Mouse (Mus musculus): ENCODE data around the gene Tmco5.
A peak's percentile ranks its signal among the peaks of the same experiment; 100 is the strongest.

The Tmco5 gene

GRCm38 (mm10) chr2:116878391-116878790, at the start of gene Tmco5:
Gene Tmco5, plus strand, starts transcription at chr2:116878691.
- DNase-seq (ENCODE audit: low read depth), result no peak

DNA sequence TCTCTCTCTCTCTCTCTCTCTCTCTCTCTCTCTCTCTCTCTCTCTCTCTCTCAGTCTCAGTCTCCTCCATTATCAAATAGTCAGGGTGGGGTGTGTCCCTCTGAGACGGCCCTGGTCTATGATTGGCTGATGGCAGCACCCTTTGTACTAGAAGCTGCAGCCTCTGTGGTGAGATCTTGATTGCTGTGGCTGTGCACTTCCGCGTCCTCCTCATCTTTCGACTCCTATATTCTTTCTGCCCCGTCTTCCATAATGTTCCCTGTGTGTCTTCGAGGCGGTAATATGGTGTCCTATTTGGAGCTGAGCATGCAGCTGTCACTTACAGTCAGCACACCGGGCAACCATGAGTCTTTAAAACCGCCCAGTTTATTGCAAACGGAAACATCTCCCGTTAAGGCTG, 46.6 kb upstream of the Tmco5 start:
- DNase-seq (ENCODE audit: low read depth), result no peak

DNA sequence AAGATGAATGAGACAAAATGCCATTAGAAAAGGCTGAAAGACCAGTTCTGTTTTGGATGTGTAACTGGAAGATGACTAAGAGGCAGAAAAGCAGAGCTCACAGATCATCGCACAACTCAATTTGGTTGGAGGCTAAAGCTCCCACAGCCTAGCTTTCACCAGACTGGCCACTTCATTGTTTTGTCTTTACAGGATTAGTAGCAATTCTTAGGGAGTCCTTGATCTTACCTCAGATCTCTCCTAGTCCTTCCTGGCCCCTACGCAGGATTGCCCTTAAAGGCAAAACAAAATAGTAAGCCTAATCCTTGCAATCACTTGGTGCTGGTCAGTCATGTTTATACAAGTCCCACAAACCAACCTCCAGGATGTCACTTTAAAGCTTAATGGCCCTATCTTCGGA, 40.7 kb upstream of the Tmco5 start:
- no peak for DNase-seq (ENCODE audit: low read depth)

DNA sequence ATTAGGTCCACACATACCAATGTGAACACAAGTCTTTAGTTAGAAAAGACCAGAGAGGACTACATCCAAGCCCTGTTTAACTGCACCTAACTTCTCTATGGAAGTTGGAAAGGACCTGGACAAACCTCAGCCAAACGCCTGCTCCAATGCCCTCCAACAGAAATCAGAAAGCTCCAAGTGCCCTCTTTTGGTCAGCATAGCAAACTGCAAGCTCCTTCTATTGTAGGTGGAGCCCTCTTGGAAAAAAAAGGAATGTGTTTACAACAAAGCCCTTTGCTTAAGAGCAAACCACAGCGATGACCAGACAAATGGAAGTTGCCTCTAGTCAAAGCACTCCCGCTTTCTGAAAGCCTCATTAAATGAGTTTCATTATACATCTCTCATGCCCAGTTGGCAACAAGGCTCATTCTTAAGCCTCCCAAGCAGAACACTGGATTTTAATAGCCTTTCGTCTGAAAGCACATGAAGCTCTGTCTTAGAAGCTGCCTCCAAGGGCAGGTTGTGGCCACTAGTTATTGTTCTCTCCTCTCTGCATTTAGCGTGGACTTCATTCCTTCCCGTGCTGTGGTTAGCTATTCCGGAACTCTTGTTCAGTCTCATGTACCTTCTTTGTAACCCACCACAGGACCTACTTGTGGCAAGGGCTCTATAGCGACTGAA, 39.8 kb upstream of the Tmco5 start:
- DNase-seq (ENCODE audit: low read depth), result no peak

- DNase-seq (ENCODE audit: low read depth), result no peak
Observed at GRCm38 (mm10) chr2:116849980-116850636, 28.4 kb upstream of the Tmco5 start.

GRCm38 (mm10) chr2:116851356-116851755, 27.1 kb upstream of the Tmco5 start:
- DNase-seq (ENCODE audit: low read depth), result no peak

DNA sequence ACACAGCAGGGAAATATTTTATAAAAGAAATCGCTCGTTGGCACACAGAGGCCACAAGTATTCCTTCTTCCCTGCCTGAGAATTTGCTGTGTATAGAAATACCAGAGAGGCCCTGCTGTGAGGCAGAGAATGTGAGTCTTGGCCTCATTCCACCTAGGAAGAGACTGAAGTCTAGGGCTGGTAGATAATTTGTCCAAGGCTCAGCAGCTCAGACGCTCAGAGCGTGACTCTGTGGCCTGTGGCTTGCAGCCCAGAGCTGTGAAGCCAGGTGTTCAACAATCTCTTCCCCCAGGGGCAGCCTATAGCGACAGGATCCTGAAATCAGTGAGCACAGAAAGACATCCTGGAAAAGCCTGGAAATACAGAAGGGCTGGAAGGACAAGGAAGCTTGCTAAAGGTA, 26.2 kb upstream of the Tmco5 start:
- DNase-seq (ENCODE audit: low read depth), result no peak

DNA sequence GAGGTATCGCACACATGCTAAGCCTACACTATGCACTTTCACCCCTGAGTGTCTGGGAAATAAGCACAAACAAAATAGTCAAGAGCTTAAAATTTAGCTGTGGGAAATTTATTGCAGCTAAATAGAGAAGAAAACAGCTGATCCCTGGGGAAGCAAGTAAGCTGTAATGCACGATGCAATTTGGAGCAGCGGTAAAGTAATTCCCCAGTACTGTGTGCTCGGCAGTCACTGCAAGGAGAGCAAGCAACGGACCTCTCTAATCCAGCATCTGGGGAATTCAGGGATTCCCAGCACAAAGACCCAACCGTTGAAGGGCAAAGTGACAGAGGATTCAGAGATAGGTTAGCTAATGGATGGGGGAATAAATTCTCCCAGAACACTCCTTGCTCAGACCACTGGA, 19.8 kb upstream of the Tmco5 start:
- DNase-seq (ENCODE audit: low read depth), result no peak

DNA sequence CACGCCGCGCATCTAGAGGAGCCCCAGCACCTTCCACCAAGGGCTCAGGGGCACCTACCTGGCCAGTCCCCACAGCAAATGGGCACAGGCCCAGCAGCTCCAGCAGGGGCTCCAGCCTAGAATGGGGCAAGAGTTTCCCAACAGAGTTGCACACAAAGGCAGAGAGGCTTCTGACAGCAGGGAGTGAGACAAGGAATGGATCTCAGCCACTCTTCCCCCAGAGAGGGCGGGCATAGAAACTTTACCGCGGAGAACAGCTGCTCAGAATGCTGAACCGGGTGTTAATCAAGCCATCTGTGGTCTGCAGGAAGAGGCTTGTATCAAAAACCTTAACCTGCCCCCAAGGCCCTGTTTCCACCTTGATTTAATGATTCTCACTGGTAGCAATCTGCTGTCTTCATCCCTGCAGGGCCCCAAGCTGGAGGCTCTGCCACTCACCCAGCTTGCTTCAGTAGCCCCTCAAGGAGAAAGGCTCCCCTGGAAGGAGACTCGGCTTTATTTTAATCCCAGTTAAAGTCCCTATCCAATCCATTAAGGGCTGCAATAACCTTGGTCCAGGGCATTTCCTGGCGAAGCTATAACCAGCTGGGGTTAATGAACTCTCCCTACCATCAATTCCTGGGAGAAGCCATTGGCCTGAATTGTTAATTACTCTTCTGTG, 1.4 kb upstream of the Tmco5 start:
- DNase-seq (ENCODE audit: low read depth), result no peak

GRCm38 (mm10) chr2:116879730-116880129, 1.2 kb downstream of the Tmco5 start:
- DNase-seq (ENCODE audit: low read depth), result no peak

GRCm38 (mm10) chr2:116893316-116893987, 15.0 kb downstream of the Tmco5 start:
- DNase-seq (ENCODE audit: low read depth), result no peak

DNA sequence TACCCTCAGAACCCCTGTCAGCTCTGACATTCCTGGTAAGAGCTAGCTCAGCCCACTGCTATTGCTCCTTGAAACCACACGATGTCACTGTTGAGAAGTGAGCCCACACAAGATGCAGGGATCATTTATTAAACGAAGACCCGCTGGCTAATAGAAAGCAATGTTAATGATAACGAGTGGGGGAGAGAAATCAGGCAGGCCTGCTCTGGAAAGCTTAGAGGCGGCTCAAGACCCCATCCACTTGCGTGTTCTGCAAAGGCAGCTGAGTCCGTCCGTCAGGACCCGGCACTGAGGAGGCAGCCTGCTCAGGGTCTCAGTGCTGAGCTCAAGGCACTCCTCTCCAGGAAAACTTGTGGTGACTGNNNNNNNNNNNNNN, 15.5 kb downstream of the Tmco5 start:
- DNase-seq (ENCODE audit: low read depth), result no peak

- DNase-seq (ENCODE audit: low read depth), result peak; percentile 44
Observed at GRCm38 (mm10) chr2:116899615-116900272, 21.3 kb downstream of the Tmco5 start.

DNA sequence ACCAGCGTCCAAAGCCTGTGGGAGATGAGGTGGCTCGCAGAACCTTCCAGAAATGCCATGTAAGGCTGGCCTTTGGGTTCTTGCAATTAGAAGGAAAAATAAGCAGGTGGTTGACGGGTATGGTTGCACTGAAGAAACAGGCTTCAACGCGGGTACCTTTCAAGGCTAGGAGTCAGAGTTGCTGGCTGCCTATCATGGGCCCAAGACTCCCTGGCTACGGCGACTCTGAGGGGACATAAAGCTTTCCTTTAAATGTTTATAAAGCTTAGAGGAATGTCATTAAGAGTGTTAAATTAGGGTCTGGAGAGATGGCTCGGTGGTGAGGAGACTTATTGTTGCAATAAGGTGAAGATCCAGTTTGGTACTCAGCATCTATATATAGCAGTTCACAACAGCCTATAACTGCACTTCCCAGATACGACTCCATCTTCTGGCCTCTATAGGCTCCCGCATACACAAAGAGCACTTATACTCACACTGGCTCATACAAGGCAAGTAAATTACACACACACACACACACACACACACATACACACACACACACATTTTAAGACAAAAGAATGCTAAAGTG, 21.9 kb downstream of the Tmco5 start:
- DNase-seq (ENCODE audit: low read depth), result no peak

GRCm38 (mm10) chr2:116908268-116908667, 29.8 kb downstream of the Tmco5 start:
- DNase-seq (ENCODE audit: low read depth), result no peak

- DNase-seq (ENCODE audit: low read depth), result no peak
Observed at GRCm38 (mm10) chr2:116912334-116913070, 34.0 kb downstream of the Tmco5 start.

DNA sequence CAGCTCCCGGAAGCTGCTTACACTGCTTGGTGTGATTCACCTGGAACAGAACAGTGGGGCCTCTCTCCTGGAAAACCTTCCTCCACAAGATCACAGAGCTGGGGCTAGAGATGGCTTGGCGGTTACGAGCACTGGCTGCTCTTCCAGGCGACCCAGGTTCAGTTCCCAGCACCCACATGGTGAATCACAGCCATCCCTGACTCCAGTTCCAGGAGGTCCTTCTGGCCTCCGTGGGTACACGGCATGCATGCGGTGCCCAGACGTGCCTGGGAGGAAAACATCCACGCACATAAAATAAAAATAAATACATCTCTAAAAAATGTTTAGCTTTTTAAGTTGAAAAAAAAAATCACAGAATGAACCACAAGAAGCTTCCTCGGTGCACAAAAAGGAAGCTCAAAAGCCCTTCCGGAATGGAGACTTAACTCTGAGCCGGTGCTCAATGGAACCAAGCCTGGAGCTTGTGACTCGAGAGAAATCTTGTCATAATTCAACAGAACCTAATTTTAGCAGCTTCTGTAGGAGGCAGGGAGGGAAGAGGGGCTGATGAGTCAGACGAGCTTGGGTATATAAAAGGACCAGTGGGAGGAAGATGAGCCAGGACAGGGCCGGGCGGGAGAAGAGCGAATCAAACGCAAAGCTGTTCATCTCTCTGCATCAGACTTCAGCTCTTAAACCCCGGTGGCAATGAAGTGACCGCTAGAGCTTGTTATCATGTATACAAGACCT, 35.4 kb downstream of the Tmco5 start:
- no peak for DNase-seq (ENCODE audit: low read depth)

- no peak for DNase-seq (ENCODE audit: low read depth)
Observed at GRCm38 (mm10) chr2:116914636-116915035, 36.1 kb downstream of the Tmco5 start.

- DNase-seq (ENCODE audit: low read depth), result no peak
Observed at GRCm38 (mm10) chr2:116918598-116918997, 40.1 kb downstream of the Tmco5 start.
